Mouse (Mus musculus): ENCODE data around the gene Zfp597. TPM values are rescaled to one million over a fixed set of nuclear protein-coding genes. Genes with fewer than 3 reads are reported as not detected.
A peak's percentile ranks its signal among the peaks of the same experiment; 100 is the strongest.

Gene Zfp597
- 10 to 100 TPM; 31.7 to 32.6 TPM for total RNA-seq (2021)

DNA sequence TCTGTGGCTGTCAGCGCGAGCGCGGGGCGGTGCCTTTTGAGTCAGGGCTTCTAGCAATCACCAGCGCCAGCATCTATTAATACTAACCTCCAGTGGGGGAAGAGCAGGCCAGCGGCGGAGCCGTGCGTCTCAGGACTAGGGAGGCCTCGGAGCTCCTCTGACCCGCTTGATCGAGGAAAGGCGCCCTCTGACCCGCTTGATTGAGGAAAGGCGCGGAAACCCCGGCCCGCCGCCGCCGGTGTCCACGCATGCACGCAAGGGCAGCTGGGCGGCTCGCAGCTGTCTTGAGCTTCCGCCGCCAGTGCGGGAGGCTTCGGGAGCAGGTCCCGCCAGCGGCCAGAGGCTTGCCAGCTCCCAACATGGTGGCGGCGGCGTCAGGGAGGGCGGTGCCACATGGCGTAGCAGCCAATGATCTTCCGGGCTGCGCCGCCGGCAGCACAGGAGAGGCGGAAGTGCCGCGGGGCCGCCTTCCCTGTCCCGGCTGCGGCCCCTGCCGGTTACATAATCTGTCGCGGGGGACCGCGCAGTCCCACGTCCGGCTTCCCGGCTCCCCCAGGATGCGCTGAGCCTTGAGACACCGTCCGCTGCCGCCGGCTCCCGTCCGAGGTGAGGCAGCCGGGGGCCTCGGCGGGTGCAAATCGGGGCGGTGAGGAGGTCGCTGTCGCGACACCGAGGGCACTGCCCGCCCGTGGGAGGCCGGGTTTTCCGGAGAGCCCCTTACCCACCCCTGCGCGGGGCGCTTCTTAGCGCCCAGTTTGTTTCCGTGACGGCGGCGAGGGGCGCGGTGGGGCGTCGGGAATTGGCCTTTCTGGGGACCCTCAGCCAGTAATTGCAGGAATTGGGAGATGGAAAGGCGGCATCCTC, at the start of gene Zfp597, which contains the start of gene Gm20695:
Zfp597 (minus strand) TSS at position 361 of the 864 bp plus-strand sequence.
Gm20695 (plus strand) TSS at position 448 of the 864 bp plus-strand sequence.
- intact Hi-C loops (cut with DNase I): no loop called here
- DNase-seq (ENCODE audit: extremely low spot score in 1 of 2, low spot score in 2 of 2): peak; percentile 90 to 97

DNA sequence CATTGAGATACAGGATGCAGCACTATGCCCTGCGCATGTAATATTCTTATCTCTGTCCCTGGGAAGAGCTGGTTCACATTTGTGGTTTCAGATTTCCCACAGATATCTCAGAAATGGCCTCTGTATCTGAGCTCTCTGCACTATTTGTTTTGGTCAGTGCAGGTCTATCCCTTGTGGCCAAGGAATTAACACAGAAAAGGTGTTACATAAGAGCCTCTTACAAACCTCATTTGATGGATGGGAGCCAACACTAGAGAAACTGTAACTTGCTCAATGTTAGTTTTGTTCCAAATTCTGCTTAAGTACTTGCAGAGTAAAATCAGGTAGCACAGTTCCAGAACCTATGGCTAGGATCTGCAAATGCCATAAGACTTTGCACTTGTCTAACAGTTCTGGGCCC, 49.7 kb upstream of the Zfp597 start:
- DNase-seq (ENCODE audit: extremely low spot score in 1 of 2, low spot score in 2 of 2): no peak
- intact Hi-C loops (cut with DNase I): no loop called here

DNA sequence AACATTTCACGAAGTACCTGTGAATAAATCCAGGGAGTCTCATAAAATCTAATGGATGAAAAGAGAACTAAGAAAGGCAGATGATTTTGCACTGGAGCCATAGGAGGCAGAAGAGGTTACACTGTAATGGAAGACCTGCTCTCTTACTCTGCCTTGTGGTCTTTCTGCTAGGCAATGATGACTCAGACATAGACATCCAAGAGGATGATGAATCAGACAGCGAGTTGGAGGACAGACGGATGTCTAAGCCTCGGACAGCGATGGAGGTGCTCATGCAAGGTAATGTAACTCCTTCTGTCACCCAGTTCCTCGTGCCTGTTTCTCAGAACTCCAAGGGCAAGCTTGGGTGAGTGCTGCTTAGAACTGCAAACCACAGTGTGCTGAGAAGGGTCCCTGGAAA, 49.2 kb upstream of the Zfp597 start:
- intact Hi-C loops (cut with DNase I): no loop called here
- DNase-seq (ENCODE audit: extremely low spot score in 1 of 2, low spot score in 2 of 2): no peak

DNA sequence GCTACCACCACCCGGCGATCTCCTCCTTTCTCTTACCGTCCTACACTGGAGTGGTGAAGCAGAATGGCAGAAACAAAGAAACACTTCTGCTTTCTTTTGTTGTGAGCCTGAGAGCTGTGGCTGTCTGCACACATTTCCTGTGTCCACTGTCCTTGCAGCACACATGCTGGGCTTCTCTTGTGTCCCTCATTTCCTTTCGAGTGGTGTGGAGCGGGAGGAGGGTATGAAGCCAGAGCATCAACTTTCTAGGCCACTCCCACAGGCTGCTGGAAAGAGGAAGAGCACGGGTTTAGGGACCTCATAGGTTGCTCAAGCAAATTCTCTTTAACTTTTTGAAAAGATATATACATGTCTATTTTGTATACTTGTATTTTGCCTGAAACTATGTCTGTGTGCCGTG, 44.8 kb upstream of the Zfp597 start:
- DNase-seq (ENCODE audit: extremely low spot score in 1 of 2, low spot score in 2 of 2): no peak
- intact Hi-C loops (cut with DNase I): no loop called here

DNA sequence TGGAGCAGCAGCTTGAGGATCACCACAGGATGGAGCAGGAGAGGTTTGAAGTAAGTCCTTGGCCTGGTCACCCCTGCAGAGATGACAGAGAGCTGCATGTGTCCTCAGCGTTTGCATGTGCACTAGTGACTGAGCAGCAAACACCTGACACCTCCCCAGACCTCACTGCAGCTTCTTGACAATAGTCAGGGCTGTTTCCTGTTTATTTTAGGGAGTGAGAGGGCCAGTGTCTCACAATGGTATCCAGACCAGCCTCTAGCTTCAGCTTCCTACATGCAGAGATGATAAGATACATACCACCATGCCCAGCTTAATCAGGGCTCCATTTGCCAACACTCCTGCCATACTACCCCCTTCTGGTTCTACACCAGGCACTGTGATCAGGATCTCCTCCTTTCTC, 44.2 kb upstream of the Zfp597 start:
- intact Hi-C loops (cut with DNase I): no loop called here
- DNase-seq (ENCODE audit: extremely low spot score in 1 of 2, low spot score in 2 of 2): no peak

DNA sequence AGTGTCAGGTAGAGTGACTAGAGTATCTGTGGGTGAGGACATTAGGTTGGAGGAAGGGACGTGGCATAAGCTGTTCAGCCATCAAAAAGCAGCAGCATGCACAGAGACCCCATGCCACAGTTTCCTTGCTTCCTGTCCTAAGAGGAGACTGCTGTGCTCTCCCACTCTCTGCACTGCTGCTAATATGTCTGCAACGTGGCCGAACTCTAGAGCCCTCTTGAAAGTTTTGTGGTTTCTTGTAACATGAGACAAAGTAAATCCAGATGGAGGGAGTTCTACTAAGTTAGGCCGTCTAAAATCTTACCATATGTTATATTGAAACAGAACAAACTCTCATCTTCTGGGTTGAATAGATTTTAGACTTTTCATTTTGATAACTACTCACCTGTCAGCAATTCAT, 39.6 kb upstream of the Zfp597 start:
- intact Hi-C loops (cut with DNase I): no loop called here

DNA sequence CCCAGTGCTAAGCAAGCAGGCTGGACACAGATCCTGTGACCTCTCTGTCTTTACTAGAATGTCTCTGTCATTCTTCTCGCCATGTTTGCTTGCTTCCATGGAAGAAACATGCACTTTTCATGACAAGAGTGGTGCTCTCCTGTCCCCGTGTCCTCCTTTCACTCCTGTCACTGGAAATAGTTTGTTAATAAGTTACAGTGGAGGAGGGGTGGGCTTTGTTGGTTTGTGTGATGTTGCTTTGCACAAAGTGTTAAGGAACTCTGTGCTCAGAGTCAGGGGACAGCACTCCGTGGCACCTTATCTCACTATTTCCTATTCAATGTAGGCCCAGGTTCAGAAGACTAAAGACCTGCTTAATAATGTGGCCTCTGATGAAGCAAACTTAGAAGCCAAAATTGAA, 39.2 kb upstream of the Zfp597 start:
- no peak for DNase-seq (ENCODE audit: extremely low spot score in 1 of 2, low spot score in 2 of 2)
- intact Hi-C loops (cut with DNase I): no loop called here

More for the DNA sequence above, 39.6 kb upstream of the Zfp597 start:
- no peak for DNase-seq (ENCODE audit: extremely low spot score in 1 of 2, low spot score in 2 of 2)

DNA sequence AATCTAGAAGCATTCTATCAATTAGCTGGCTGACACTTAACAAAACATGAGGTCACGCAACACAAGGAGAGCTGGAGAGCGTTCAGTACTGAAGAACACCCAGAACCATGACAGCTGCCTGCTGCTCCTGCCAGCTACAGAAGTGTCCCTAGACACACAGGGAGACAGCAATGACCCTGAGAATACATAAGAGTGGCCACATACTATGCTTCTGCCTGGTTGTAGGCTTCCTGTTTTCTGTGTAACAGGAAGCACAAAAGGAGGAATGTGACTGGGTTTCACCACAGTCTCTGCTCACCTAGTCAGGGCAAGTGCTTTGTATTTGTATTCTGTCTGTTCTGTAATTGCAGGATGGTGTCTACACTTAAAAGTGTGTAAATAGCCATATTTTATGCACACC, 36.4 kb upstream of the Zfp597 start:
- DNase-seq (ENCODE audit: extremely low spot score in 1 of 2, low spot score in 2 of 2): no peak
- intact Hi-C loops (cut with DNase I): no loop called here

DNA sequence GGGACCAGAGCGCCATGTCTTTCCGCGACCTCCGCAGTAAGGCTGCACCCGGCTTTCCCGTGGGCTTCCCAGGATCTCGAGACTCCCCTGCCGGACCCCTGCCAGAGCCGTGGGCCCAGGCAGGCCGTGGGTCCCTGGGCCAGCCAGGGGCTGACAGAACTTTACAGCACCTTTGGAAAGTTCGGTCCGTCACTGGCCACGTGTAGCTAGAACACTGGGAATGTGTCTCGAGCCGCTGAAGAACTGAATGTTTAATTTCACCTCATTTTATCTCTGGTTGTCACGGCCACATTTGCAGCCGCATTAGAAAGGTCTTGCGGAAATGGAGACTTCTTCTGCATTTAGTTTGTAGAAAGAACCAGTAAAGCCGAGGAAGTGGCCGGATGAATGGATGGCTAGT, 24.8 kb upstream of the Zfp597 start:
- intact Hi-C loops (cut with DNase I): loop anchor here (10.0 kb wide), 1 partner anchor 164 kb away; the partner anchor contains the start of gene Zfp263

DNA sequence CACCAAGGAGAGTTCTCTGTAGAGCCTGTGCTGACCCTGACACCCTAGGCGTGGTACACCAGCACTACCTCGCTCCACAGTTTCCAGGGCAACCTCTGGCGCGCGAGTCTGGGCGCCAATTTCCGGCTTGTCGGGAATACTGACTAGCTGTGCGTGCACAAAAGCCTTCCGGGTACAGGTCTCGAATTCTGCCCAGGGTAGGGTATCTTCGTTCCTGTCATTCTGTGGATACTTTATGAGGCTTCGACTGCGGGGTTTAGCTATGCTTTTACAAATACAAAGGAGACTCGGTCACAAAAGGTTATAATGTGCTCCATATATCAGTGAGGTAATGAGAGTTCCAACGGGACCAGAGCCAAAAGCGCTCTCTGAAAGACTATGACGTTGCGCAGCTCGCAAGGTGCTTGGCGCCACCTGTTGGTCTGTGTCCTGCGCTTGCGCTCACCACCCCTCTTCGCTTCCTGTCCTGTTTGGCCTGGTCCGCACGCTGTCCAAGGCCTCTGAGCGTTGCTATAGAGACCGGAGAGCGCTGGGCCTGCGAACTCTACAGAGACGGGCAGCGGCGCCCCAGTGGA, 24.3 kb upstream of the Zfp597 start, which contains the start of the genes 1700037C18Rik and Cluap1:
1700037C18Rik (minus strand) TSS at position 153 of the 575 bp plus-strand sequence.
Cluap1 (plus strand) TSS at position 265 of the 575 bp plus-strand sequence.
- peak; percentile 94 to 95 for DNase-seq (ENCODE audit: extremely low spot score in 1 of 2, low spot score in 2 of 2)
- intact Hi-C loops (cut with DNase I): loop anchor here (10.0 kb wide), 1 partner anchor 164 kb away; the partner anchor contains the start of gene Zfp263

More for the DNA sequence above, 24.8 kb upstream of the Zfp597 start:
- DNase-seq (ENCODE audit: extremely low spot score in 1 of 2, low spot score in 2 of 2): no peak

DNA sequence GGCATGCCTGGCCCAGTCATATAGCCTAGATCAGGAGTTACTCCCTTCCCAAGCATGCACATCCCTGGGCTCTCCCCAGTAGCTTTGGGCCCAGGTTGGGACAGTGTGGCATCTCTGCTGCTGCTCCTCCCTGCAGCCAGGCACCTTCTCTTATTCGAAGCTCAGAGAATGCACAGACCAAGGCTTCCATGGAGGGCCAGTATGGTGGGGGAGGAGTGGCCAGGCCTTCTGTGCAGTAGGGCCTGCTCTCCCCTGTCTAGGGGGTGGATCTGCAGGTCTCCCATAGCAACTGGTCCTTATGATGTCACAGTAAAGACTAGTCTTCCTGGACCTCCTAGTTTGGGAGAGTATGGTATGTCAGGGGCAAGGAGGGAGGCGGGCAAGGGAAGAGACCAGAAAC, 23.1 kb upstream of the Zfp597 start:
- DNase-seq (ENCODE audit: extremely low spot score in 1 of 2, low spot score in 2 of 2): peak in 1 of 2 experiments; percentile 34
- intact Hi-C loops (cut with DNase I): loop anchor here (10.0 kb wide), 1 partner anchor 163 kb away; the partner anchor contains the start of gene Zfp263

DNA sequence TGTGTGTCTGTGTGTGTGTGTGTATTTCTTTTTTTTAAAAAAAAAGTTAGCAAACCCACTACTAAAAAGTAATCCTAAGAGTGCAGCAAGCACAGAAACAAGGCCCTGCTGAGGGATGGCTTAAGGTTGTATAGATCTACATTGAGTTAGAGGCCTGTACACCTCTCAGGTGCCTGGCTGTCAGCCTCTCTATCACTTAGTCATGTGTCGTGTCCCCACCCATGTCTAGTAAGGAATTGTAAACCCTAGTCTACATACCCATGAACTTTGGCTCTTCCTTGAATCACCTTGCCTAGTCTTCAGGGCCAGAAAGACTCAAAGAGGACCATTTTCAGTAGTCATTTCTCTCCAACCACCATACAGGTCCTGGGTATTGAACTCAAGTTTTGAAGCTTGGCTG, 12.2 kb upstream of the Zfp597 start:
- no peak for DNase-seq (ENCODE audit: extremely low spot score in 1 of 2, low spot score in 2 of 2)
- intact Hi-C loops (cut with DNase I): no loop called here

DNA sequence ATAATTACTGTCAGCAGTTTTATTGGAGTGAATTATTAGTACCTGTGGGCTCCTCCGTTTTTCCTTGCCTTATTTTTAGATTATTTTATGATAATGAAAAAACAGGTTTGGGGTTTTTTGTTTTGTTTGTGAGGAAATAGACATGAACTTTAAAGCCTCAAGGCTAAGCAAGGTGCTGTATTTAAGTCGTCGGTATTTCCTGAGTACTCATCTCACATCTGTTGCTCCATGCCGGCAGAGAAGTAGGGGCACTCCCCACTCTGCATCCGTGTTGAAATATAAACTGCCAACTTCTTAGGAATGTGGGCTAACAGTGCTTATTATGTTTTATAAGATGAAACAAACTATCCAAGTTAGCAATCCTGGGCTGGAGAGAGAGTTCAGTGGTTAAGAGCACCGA, 11.7 kb upstream of the Zfp597 start:
- intact Hi-C loops (cut with DNase I): no loop called here
- DNase-seq (ENCODE audit: extremely low spot score in 1 of 2, low spot score in 2 of 2): no peak

DNA sequence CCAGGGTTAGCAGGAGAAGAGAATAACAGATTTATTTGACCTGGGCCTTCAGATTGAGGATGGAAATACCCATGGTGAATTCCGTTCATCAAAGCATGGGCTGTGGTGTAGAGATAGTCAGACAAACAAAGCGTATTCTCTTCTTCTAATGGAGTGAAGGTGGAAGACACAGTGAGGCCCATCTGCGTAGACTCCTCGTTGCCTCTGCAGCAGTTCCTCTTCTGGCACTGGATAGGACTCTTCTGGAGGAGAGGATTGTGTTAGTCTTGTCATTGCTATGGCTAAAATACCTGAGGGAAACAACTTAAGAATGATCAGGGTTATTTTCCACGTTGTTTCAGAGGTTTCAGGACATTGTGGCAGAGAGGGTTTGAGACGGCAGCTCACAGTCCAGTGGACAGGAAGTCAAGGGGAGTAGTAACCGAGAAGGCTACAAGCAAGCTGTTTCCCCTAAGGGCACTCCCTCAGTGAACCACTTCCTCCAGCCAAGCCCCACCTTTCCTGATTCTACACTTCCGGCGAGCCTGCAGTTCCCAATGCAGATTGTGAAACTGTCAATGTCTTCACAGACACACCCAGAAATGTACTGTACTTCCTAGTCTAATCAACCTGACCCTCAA, 10.9 kb upstream of the Zfp597 start:
- DNase-seq (ENCODE audit: extremely low spot score in 1 of 2, low spot score in 2 of 2): peak in 1 of 2 experiments; percentile 59
- intact Hi-C loops (cut with DNase I): no loop called here

DNA sequence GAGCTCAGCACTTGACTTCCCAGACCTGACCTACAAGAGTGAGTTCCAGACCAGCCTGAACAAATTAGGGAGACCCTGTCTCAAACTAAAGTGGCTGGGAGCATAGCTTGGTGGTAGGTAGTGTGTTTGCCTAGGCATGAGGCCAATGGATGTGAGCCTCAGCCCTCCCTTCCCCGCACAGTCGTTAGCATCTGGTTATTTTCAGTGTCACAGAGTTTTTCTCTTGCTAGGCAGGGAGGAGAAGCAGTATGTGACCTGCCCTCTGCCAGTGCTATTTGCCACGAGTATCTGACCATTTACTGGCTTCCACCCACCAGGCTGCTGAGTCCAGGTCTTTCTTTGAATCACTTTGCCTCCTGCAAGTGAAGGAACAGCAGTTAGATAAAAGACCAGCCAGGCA, 9.4 kb upstream of the Zfp597 start:
- DNase-seq (ENCODE audit: extremely low spot score in 1 of 2, low spot score in 2 of 2): no peak

DNA sequence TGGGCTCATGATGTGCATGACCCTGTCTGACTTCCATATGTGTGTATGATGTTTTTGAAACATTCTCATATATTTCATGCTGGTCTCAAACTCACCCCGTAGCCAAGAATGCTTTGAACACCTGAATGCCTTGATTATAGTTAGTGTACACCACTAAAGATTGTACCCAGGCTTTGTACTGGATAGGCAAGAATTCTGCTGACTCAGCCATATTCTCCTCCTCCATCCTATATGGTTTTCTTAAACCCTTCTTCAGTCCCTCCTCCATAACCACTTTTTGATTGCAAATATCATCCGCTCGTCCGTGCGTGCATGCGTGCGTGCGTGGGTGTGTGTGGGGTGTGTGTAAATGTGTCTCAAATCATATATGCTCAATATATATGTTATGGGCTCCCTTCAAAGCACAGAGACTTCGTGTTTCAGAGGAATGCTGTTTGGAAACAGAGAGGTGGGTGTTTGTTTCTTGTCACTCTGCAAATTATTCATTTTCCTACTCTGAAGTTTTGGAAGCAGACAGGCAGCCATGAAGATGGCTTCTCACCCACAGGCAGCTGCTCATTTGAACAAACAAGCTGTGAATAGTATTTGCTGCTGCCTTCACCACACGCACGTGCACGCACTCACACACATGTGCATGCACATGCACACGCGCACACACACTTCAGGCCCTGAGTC, 7.4 kb upstream of the Zfp597 start:
- intact Hi-C loops (cut with DNase I): no loop called here
- no peak for DNase-seq (ENCODE audit: extremely low spot score in 1 of 2, low spot score in 2 of 2)

More for the DNA sequence above, 9.4 kb upstream of the Zfp597 start:
- intact Hi-C loops (cut with DNase I): no loop called here

DNA sequence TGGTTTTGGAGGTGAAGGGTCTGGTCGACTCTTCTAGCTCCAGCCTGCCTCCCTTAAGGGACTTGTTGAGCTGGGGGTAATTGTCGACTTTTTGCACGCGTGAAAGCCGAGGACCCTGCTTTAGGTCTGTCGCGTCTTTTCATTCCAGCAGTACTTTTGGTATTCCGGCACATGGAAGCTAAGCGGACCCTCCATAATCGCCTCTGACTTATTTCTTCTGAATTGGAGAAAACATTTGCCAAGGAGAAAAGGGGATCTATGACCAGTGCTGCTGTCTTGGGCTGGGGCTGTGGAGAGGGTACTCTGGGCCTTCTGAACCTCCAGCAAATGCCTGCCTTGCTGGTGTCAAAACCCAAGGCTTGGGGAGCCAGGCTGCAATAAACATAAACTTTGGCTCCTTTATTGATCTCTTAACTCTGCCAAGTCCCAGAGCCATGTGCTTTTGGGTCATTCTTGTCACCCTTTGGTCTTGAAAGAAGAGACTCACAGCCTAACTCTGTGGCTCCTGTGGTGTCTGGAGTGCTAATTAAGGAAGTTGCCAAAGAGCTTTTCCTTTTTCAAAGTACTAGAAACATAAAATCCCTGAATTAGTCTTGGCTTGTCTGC, 807 bp upstream of the Zfp597 start:
- intact Hi-C loops (cut with DNase I): no loop called here
- DNase-seq (ENCODE audit: extremely low spot score in 1 of 2, low spot score in 2 of 2): no peak

DNA sequence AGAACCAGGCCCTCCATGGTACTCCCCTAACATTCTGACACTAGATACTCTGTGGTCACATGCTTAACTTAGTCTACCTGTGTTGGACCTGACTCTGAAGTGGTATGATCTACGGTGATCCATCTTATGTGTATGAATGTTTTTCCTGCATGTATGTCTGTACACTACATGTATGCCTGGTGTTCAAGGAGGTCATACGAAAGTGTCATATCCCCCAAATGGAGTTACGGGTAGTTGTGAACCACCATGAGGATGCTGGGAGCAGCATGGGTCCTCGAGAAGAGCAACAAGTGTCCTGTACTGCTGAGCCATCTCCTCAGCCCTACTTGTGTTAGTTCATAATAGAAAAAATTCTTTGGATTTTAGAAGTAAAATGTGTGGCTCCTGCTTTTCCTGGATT, 8.0 kb downstream of the Zfp597 start:
- no peak for DNase-seq (ENCODE audit: extremely low spot score in 1 of 2, low spot score in 2 of 2)
- intact Hi-C loops (cut with DNase I): no loop called here

All from left cerebral cortex, postnatal 10 days (tissue).